Mouse (Mus musculus): ENCODE data around the gene Ppil2.
A peak's percentile ranks its signal among the peaks of the same experiment; 100 is the strongest.

Ppil2 gene

DNA sequence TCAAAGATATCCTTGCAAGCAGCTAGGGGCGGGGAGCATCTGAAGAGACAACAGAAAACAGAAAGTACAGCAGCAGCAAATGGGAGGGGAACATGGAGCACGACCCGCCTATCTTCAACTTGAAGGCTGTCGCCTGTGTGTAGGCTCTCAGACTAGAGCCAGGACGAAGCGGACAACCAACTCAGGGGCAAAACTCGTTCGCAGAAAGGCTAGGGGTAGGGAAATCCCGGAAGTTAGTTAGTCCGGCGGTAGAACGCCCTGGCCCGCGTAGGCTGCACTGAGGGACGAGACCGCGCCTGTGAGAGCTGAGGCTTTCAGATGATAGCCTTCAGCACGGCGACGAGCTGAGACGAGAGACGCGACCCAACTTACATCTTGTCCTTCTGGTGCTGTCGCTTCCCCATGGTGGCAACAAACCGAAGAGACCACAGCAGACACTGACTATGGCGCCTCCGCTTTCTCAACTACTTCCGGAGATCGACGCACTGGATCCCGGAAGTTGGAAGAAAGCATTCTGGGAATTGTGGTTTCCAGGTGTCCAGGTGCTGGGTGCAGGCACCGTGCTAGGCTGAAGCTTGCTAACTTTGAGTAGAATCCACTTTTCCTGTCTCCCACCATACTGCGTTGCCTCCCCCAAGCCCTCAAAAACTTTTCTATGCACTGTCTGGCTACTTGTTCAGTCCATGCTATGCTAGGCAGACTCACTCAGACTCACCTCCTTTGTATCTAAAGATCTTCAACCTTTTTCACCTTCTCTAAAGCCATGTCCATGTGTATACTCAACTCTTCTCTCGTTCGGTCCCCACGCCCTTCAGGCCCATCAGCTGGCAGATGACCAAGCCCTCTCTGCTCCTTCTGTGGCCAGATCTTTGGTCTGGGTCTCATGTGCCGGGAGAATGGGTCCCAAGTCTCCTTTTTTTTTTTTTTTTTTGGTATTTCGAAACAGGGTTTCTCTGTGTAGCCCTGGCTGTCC lies at the start of gene Ppil2:
TSS of gene Ppil2 (minus strand) at position 487 of the 973 bp plus-strand sequence.
- peak; percentile 57 to 70 for DNase-seq

DNA sequence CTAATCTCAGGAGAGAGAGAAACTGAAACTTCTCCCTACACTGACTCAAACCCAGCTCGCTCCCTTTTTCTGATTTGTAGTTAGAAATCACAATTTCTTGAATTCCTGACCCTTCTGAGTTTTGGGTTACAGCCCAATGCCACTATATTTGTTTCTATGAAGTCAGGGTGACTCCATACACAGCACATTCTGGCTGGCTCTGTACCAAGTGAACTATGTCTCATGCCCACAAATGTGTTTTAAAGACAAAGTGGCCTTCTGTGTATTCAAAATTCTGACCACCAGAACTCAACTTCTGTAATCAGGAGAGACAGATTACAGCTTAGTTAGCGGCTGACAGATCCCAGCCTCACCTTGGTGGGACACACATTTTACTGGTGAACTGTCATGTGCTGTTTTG lies 43.3 kb upstream of the Ppil2 start:
- DNase-seq = no peak

DNA sequence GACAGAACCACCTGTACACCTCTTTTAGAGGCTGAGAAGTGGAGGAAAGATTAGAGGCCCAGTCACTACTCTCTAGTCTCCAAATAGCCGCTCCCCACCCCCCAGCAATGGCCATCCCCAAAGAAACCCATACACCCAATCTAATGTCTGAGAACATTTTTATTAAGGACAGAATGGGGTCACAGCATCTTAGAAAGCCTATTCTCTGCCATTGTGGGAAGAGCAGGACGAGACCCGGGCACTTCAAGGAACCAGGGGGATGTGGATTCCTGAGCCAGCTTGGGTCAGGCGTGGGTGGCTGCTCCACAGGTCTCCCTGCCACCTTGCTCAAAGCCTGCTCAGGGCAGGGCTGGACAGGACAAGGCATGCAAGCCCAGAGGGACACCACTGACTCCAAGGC lies 40.8 kb upstream of the Ppil2 start:
- DNase-seq = no peak

DNA sequence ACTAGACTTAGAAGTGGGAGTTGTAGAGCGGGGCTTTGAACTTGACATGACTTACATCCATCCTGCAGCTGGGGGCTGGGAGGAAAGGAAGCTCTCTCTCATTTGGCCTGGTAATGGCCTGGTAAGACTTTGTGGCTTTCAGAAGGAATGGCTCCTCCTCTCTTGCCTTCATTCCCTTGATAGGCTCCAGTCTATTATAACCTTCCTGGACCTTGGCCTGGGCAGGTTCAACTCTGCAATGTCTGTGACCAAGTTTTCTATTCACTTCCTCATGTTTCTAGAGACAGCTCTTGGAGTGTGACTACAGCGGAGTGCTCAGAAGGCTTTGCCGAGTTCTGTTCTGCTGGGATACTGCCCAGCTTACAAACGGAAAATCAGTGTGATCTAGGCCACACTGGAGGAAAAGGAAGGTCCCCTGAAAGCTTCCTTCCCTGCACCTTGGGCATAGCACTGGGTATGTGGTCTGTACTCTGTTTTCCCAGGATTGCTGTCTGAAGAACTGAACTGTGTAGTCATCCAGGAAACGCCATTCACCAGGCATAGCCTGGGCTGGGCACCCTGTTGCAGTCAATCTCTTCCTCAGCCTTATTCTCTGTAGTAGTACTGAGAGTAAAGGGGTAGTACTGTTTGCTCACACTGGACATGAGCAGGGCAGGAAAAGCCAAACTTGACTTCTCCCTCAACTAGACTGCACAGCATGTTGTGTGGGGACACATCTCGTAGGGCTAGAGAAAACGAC lies 39.6 kb upstream of the Ppil2 start:
- no peak for DNase-seq

DNA sequence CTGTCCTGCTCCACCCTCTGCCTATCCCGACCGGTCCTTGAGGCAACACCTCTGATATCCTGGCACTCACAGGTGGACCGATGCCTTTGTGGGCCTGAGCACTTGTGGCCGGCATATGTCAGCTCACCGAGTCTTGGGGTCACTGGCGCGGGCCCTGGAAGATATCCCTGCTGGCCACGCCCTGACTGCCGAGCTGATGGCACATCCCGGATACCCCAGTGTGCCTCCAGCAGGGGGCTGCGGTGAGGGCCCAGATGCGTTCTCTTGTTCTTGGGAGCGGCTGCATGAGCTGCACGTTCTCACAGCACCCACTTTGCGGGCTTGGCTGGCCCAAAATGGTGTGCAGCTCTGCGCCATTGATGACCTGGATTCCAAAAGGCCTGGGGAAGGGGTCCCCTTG lies 37.0 kb upstream of the Ppil2 start:
- peak in 1 of 2 experiments; percentile 16 for DNase-seq

DNA sequence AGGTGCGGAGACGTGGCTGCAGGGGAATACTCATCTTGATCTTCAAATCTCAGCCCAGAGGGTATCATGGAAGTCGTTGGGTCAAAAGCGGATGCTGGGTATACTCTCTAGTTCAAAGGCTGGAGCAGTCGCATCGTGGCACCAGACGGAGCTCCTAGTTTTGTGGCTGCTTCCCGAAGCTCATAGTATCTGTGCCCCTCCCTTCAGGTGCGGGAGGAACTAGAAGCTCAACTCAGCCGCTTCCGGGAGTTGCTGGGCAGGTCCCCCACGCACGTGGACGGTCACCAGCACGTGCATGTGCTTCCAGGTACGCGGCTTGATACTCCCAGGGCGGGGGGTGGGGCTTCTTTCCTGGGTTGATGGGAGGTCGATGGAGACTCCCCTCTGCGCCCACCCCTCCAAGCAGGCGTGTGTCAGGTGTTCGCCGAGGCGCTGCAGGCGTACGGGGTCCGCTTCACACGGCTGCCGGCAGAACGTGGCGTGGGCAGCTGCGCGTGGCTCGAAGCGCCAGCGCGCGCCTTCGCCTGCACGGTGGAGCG lies 36.4 kb upstream of the Ppil2 start:
- DNase-seq = peak in 1 of 2 experiments; percentile 15

DNA sequence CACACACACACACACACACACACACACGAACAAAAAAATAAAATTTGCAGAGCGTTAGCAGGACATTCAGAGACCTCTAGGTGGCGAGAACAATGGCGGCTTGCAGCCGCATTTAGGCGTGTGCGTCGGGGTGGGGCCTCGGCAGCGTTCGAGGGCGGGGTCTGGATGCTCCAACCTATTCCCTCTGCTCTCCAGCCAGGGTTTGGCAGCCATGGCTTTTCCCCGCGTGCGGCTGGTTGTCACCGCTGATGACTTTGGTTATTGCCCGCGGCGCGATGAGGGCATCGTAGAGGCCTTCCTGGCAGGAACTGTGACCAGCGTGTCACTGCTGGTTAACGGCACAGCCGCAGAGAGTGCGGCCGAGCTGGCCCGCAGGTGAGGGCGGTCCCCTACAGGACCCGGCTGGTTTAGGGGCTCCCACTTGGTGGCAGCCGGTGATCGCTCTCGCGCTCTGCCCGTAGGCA lies 35.7 kb upstream of the Ppil2 start, which contains the start of gene Ccdc116:
TSS of gene Ccdc116 (minus strand) at position 458 of the 464 bp plus-strand sequence.
- peak; percentile 54 to 55 for DNase-seq

DNA sequence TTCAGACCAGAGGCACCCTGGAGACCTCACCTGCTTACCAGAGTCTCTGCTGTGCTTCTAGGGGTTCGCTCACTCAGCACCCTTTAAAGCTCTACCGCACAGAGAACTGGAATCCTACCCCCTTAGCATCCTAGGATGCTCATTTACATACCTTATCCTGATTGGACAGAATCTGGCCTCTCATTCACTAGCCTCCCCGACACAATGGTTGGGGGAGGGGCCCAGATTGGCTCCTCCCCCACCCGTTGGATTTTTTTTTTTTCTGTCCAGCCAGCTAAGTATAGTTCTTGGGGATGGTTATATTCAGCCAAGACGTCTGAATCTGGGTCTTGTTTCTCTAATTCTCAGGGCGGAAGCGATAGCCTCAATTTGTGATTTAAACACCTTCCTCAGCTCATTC lies 33.3 kb upstream of the Ppil2 start, which contains the start of gene Ydjc:
TSS of gene Ydjc (plus strand) at position 283 of the 400 bp plus-strand sequence.
- DNase-seq = no peak

DNA sequence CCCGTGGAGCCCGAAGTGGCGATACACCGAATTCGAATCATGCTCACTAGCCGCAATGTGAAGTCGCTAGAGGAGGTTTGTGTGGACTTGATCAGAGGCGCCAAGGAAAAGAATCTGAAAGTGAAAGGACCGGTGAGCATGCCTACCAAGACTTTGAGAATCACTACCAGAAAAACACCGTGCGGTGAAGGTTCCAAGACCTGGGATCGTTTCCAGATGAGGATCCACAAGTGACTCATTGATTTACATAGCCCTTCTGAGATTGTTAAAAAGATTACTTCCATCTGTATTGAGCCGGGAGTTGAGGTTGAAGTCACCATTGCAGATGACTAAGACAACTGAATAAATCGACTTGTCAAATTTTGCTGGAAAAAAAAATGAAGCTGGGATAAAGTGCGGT lies 26.3 kb upstream of the Ppil2 start:
- no peak for DNase-seq

DNA sequence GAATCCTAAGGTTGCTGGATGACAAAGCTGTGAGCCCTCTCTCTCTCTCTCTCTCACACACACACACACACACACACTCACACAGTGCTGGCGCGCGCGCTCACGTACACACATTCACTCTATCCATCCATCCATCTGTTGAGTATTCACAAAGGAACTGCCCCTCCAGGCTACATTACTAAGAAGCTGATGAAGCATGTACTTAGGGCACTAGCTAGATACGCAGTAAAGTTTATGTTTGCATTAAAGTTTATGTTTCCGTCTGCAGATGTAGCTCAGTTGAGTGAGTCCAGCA lies 21.8 kb upstream of the Ppil2 start:
- no peak for DNase-seq

DNA sequence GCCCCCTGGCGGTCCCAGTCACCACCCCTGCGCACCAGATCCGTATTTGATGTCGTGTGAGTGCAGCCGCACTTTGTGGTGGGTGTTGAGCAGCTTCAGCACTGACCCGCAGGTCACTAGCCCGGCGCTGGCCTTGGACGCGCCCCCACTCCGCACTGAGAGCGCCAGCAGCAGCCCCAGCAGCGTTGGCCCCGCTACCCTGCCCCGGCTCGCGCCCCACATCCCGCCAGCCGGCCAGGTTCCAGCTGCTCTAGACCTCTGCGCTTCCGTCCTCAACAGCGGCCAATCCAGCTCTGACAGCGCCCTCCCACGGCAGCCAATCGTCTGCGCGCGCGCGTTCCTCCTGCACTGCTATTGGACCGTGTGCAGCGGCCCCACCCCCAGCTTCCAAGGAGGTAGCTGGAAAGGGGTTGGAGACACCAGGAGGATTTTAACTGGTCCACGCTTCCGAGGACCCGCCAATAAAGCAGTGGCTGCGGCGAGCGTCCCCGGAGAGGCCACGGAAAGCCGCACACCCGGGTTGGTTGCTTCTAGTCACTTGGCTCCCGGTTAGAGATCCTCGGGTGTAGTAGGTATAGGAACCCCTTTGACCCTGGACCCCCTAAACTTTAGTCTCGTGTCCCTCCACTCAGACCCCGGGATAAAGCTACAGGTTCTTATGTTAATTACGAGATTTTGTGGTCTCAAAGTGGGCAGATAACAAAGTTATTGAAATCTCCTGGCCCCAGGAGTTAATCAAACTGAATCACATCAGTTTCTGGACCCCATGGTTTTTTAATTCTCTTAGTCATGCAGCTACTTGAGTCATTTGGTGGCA lies 21.2 kb upstream of the Ppil2 start, which contains the start of gene Sdf2l1:
TSS of gene Sdf2l1 (minus strand) at position 295 of the 817 bp plus-strand sequence.
- peak; percentile 93 to 94 for DNase-seq

DNA sequence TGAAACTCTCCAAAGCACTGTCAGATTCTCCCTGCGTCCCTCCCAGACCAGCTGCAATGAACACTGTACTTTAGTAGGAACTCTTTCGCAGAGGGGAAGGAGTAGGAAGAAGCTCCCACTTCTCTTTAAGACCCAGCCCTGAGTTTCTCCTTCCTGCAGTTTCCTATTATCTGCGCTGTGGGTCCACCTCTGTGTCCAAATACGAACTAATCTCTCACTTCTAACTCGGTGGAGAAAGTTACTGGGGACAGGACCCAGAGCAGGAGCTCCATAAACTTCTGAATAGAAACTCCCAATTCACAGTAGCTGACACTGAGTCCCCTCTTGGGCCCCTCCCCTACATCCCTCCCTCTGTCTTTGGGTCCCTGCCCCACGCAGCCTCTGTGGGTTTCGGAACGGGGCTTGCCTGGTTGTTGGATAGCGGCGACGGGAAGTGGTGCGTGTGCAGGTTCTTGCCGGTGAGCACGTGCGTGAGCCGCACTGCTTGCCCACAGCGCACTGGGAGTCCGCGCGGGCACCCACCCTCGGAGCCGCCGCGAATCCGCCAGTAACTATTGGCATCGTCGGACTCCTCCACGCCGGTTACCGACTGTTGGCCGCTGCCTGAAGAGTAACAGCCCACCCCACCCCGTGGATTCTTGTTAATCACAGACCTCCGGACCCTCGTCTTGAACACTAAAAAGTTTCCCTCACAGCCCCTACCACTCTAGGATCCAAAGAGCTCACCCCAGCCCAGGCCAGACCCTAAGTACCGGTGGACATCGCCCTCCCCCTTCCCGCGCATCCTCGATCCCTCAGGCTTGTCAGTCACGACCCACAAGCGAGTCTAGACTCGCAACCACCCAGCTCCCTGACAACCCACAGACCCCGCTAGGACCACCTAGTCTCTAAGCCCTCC lies 20.4 kb upstream of the Ppil2 start:
- DNase-seq = peak in 1 of 2 experiments; percentile 34

DNA sequence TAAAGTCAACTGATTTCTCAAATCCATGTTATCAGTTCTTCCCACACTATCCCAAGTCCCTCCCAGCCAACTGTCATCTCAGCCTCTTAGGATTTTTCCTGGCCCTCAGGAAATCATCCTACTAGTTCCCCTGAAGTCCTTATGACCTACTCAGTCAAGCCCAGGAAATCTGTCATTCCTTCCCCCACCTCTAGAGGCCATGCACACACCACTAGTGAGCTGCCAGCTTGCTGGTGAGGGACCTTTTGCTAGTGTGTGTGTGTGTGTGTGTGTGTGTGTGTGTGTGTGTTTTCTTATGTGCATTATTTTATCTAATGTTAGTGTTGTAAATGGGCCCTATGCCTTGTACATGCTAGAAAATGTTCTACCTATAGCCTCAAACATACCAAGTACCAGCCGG lies 16.2 kb upstream of the Ppil2 start:
- DNase-seq = peak; percentile 14 to 46

DNA sequence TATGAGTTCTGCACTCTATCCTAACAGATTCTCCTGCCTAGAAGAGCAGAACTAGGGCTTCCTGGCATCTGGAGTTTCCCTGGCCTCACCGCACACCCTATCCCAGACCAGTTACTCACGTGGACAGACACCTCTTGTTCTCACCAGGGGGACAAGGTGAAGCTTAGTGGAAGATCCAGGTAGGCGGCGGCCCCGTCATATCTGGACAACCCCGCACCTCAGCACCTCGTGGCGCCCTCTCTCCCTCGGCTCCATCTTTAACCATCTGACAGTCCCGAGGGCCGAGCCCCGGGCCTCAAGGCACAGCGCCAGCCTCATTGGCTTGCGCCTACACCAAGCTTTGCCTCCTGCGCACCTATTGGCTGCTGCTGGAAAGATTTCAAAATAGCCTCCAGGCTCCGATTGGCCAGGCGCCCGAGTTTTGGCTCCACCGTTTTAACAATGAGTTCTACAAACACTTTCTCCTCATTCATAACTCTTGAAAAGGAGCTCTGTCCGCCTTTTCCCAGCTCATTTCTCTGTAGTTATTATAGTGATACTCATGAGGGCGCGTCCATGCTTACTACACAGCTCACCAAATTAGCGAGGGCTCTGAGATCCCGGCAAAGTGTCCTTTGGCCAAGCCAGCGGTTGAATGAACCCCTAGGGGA lies 13.9 kb upstream of the Ppil2 start, which contains the start of gene 2610318N02Rik:
TSS of gene 2610318N02Rik (minus strand) at position 297 of the 650 bp plus-strand sequence.
- DNase-seq = peak; percentile 67 to 80

DNA sequence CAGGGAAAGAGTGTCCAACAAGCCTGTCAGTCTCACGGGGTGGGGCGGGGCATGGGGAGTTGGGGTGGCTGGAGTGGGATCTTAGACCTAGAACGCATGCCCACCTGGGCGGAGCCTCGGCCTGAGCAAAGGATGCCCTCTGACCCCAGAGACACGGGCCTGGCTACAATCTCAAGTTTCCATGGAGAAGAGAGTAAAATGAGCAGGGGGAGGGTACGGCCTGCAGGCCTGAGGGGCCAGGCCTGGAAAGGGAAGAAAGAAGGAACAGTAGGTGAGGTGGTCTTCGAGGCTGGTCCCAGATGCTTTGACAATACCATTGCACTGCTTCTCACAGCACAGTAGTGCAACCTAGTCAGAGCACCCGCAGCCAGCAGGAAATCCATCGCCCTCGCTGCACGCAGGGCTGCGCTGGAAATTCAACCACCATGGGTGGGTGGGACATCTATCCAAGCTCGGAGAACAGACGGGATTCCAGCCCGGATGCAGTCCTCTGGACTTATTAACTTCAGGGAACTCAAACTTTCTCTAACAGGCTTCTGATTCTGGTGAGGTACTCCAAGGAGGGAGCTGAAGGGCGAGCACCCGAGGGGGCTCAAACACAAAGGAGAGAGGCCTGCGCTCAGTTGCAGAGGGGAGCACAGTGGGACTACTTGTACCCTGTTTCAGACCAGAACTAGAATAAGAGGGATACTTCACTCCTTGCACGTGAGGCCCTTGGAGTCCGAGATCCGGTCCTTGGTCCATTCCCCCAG lies 13.2 kb upstream of the Ppil2 start:
- DNase-seq = no peak

DNA sequence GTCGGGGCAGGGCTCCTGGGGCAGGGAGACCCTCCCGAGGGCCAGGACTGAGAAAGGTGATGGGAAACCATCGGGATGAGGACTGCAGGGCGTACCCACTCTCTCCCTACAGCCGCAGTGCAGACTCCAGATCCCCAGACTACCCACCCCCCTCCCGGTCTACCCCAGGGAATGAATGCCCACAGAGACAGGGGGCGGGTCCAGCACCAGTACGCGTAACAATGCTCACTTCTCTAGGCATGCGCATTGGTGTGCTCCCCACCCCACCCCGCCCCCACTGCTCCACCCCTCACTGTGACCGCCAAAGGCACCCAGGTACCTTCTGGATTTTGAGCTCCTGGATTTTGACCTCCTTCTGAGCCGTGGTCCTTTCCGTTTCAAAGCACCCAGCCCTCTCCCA lies 10.5 kb upstream of the Ppil2 start:
- DNase-seq = no peak

DNA sequence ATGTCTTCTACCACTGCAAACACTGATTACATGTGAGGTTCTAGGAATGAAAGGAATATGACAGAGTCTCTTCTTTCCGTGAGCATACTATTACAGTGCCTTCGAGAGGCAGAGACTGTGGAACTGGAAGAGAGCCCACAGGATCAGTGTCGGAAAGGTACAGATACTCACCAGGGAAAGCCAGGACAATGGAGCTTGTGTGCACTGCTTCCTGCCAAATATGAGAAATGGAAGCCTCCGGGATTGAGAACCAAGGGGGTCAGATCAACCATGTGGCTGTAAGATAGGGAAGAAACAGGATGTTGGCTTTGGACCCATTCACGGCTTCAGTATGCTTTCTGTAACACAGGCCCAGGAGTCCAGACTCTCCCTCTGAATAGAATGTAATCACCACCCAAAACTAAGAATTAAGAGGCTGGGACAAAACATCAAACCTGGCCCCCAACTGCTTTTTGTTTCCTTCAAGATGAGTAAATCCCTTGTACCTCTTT lies 6.3 kb upstream of the Ppil2 start:
- no peak for DNase-seq

DNA sequence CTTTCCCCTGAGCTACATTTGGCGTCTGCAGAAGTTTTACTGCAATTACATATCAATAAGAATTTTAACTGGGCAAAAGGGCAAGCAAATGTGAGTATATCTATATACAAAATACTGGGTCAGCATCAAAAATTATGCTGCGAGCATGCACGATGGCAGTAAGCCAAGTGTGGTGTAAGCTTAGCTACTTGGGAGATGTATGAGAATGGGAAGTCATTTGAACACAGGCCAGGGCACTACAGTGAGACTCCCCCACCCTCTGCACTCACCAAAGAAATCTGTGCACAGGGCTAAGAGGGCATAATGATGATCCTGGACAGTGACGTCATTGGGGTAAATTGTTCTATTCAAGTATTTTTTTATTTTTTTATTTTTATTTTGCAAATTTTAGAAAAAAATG lies 6.5 kb downstream of the Ppil2 start:
- DNase-seq = no peak

DNA sequence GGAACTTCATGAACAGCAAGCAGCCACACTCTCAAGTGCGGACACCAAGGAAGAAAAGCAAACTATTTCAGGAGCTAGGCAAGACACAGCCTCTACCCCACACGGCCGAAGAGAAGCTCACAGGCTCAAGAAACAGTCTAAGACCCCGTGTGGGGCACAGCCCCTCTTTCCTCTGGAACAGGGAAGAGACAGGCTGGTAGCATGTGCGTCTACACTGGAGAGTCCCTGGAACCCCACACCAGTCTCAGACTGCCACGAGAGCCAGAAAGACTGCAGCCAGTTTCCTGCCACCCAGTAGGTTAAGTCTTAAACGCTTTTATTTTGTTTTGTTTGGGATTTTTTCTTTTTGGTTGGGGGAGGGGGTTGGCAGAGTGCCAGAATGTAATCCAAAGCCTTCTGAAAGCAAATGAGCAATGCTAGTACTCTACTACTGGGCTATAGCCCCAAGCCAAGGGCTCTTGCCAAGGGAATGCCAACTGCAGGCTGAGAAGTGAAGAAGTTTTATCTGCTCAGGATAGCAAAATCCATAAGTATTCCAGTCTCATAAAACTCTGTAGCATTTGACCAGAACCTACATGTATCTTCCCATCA lies 8.3 kb downstream of the Ppil2 start:
- DNase-seq = no peak

Data from thymus, adult 18-20 months (tissue).